Mouse (Mus musculus) stomach, postnatal 0 days (tissue): ENCODE results near the gene Rplp2.

ENCODE experiments used
- CTCF ChIP-seq: IDR thresholded peaks from 2 replicates; pipeline ENCODE4 v1.5.1; 2016; ENCODE audit warnings: antibody characterized with exemption, low read depth, mild to moderate bottlenecking, moderate library complexity
- EP300 ChIP-seq: optimal IDR thresholded peaks from 2 replicates; pipeline ENCODE3; 2016; ENCODE audit warnings: antibody characterized with exemption

DNA sequence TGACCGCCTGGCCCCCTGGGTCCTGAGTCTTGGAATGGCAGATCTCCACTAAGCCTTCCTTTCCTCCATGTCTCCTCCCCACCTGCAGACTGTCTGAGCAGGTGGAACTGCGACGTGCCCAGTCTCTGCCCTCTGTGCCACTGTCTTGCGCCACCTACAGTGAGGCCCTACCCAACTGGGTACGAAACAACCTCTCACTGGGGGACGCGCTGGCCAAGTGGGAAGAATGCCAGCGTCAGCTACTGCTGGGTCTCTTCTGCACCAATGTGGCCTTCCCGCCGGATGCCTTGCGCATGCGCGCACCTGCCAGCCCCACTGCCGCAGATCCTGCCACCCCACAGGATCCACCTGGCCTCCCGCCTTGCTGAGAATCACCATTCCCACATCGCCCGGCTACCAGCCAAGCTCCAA lies 12.1 kb downstream of the Rplp2 start:
- no peak for TF ChIP-seq EP300
- no peak for TF ChIP-seq CTCF
